Mouse (Mus musculus) embryo, embryonic 9.5 days (tissue): Measurements from ENCODE around the gene Scrt2.
A peak's percentile ranks its signal among the peaks of the same experiment; 100 is the strongest.
"Not testable (repeated sequence)": the region's sequence is repeated elsewhere in the genome, so short reads cannot be mapped to it uniquely, and the experiment has no call there.

Experiments
- DNase-seq: peaks from one replicate; pipeline ENCODE4 v3.0.0-alpha.2; 2017; ENCODE audit errors: extremely low spot score

Scrt2 gene

GRCm38 (mm10) chr2:152080685-152081541 lies at the start of gene Scrt2:
Scrt2 (plus strand) TSS chr2:152081529.
- DNase-seq: peak; percentile 48

- no peak for DNase-seq
Measured at GRCm38 (mm10) chr2:152040101-152040500, 41.2 kb upstream of the Scrt2 start.

- peak; percentile 32 for DNase-seq
Measured at GRCm38 (mm10) chr2:152047116-152048002, 34.0 kb upstream of the Scrt2 start.

- DNase-seq: peak; percentile 46
Measured at GRCm38 (mm10) chr2:152048003-152048980, 33.0 kb upstream of the Scrt2 start.

- peak; percentile 51 for DNase-seq
Measured at GRCm38 (mm10) chr2:152048981-152049441, 32.3 kb upstream of the Scrt2 start.

- peak; percentile 26 for DNase-seq
Measured at GRCm38 (mm10) chr2:152049611-152050270, 31.6 kb upstream of the Scrt2 start.

GRCm38 (mm10) chr2:152050316-152050715 lies 31.0 kb upstream of the Scrt2 start:
- no peak for DNase-seq

- no peak for DNase-seq
Measured at GRCm38 (mm10) chr2:152051985-152052384, 29.3 kb upstream of the Scrt2 start.

- DNase-seq: no peak
Measured at GRCm38 (mm10) chr2:152055406-152055805, 25.9 kb upstream of the Scrt2 start.

GRCm38 (mm10) chr2:152056368-152057251 lies 24.7 kb upstream of the Scrt2 start:
- no peak for DNase-seq

GRCm38 (mm10) chr2:152057252-152057563 lies 24.1 kb upstream of the Scrt2 start:
- no peak for DNase-seq

- DNase-seq: not testable (repeated sequence)
Measured at GRCm38 (mm10) chr2:152062817-152063216, 18.5 kb upstream of the Scrt2 start.

- peak; percentile 52 for DNase-seq
Measured at GRCm38 (mm10) chr2:152068660-152069433, 12.5 kb upstream of the Scrt2 start.

- DNase-seq: peak; percentile 23
Measured at GRCm38 (mm10) chr2:152069434-152069786, 11.9 kb upstream of the Scrt2 start.

- DNase-seq: no peak
Measured at GRCm38 (mm10) chr2:152069941-152070340, 11.4 kb upstream of the Scrt2 start.

GRCm38 (mm10) chr2:152074521-152074920 lies 6.8 kb upstream of the Scrt2 start:
- no peak for DNase-seq

GRCm38 (mm10) chr2:152075294-152075889 lies 5.9 kb upstream of the Scrt2 start:
- no peak for DNase-seq

- no peak for DNase-seq
Measured at GRCm38 (mm10) chr2:152077337-152077736, 4.0 kb upstream of the Scrt2 start.
